Mouse (Mus musculus): Measurements from ENCODE around the gene Glce. TPM values are rescaled to one million over a fixed set of nuclear protein-coding genes. Genes with fewer than 3 reads are reported as not detected.

Glce gene
- total RNA-seq, 2 experiments from 2014 or later: 0.38 to 2.2 TPM

- no peak for ATAC-seq (replicated peaks; ENCODE audit: low FRiP score, poor library complexity, severe bottlenecking)
Measured at GRCm38 (mm10) chr9:62125986-62126575, 3.6 kb upstream of the Glce start.

- ATAC-seq (replicated peaks; ENCODE audit: low FRiP score, poor library complexity, severe bottlenecking): no peak
Measured at GRCm38 (mm10) chr9:62124266-62124665, 1.8 kb upstream of the Glce start.

- ATAC-seq (replicated peaks; ENCODE audit: low FRiP score, poor library complexity, severe bottlenecking): no peak
Measured at GRCm38 (mm10) chr9:62123496-62123895, 1.0 kb upstream of the Glce start.

- ATAC-seq (replicated peaks; ENCODE audit: low FRiP score, poor library complexity, severe bottlenecking): no peak
Measured at GRCm38 (mm10) chr9:62121551-62122447, 656 bp downstream of the Glce start.

GRCm38 (mm10) chr9:62118754-62119153 is 3.7 kb downstream of the Glce start:
- no peak for ATAC-seq (replicated peaks; ENCODE audit: low FRiP score, poor library complexity, severe bottlenecking)

GRCm38 (mm10) chr9:62115826-62116225 is 6.6 kb downstream of the Glce start:
- no peak for ATAC-seq (replicated peaks; ENCODE audit: low FRiP score, poor library complexity, severe bottlenecking)

- ATAC-seq (replicated peaks; ENCODE audit: low FRiP score, poor library complexity, severe bottlenecking): no peak
Measured at GRCm38 (mm10) chr9:62096603-62097002, 25.9 kb downstream of the Glce start.

GRCm38 (mm10) chr9:62091604-62092003 is 30.9 kb downstream of the Glce start:
- ATAC-seq (replicated peaks; ENCODE audit: low FRiP score, poor library complexity, severe bottlenecking): no peak

- no peak for ATAC-seq (replicated peaks; ENCODE audit: low FRiP score, poor library complexity, severe bottlenecking)
Measured at GRCm38 (mm10) chr9:62085548-62085947, 36.9 kb downstream of the Glce start.

- no peak for ATAC-seq (replicated peaks; ENCODE audit: low FRiP score, poor library complexity, severe bottlenecking)
Measured at GRCm38 (mm10) chr9:62084896-62085295, 37.6 kb downstream of the Glce start.

- no peak for ATAC-seq (replicated peaks; ENCODE audit: low FRiP score, poor library complexity, severe bottlenecking)
Measured at GRCm38 (mm10) chr9:62082986-62083385, 39.5 kb downstream of the Glce start.

GRCm38 (mm10) chr9:62081542-62081941 is 40.9 kb downstream of the Glce start:
- ATAC-seq (replicated peaks; ENCODE audit: low FRiP score, poor library complexity, severe bottlenecking): no peak

GRCm38 (mm10) chr9:62080028-62080760 is 42.3 kb downstream of the Glce start:
- ATAC-seq (replicated peaks; ENCODE audit: low FRiP score, poor library complexity, severe bottlenecking): no peak

GRCm38 (mm10) chr9:62062234-62062633 is 60.2 kb downstream of the Glce start:
- no peak for ATAC-seq (replicated peaks; ENCODE audit: low FRiP score, poor library complexity, severe bottlenecking)

- no peak for ATAC-seq (replicated peaks; ENCODE audit: low FRiP score, poor library complexity, severe bottlenecking)
Measured at GRCm38 (mm10) chr9:62060431-62060830, 62.0 kb downstream of the Glce start.

- ATAC-seq (replicated peaks; ENCODE audit: low FRiP score, poor library complexity, severe bottlenecking): no peak
Measured at GRCm38 (mm10) chr9:62059941-62060340, 62.5 kb downstream of the Glce start.

- no peak for ATAC-seq (replicated peaks; ENCODE audit: low FRiP score, poor library complexity, severe bottlenecking)
Measured at GRCm38 (mm10) chr9:62057881-62058506, 64.5 kb downstream of the Glce start.

GRCm38 (mm10) chr9:62056206-62056605 is 66.2 kb downstream of the Glce start:
- ATAC-seq (replicated peaks; ENCODE audit: low FRiP score, poor library complexity, severe bottlenecking): no peak

- no peak; the same call in 1 of the 2 replicates for ATAC-seq (replicated peaks; ENCODE audit: low FRiP score, poor library complexity, severe bottlenecking)
Measured at GRCm38 (mm10) chr9:62050801-62051200, 71.7 kb downstream of the Glce start.

GRCm38 (mm10) chr9:62049166-62049565 is 73.3 kb downstream of the Glce start:
- no peak for ATAC-seq (replicated peaks; ENCODE audit: low FRiP score, poor library complexity, severe bottlenecking)
